Mouse (Mus musculus): ENCODE measurements around the gene Methig1. TPM values are rescaled to one million over a fixed set of nuclear protein-coding genes. Genes with fewer than 3 reads are reported as not detected.
"Not testable (repeated sequence)": the region's sequence is repeated elsewhere in the genome, so short reads cannot be mapped to it uniquely, and the experiment has no call there.

Gene Methig1
- polyA plus RNA-seq, 1 experiment from 2014 or later: not detected

DNA sequence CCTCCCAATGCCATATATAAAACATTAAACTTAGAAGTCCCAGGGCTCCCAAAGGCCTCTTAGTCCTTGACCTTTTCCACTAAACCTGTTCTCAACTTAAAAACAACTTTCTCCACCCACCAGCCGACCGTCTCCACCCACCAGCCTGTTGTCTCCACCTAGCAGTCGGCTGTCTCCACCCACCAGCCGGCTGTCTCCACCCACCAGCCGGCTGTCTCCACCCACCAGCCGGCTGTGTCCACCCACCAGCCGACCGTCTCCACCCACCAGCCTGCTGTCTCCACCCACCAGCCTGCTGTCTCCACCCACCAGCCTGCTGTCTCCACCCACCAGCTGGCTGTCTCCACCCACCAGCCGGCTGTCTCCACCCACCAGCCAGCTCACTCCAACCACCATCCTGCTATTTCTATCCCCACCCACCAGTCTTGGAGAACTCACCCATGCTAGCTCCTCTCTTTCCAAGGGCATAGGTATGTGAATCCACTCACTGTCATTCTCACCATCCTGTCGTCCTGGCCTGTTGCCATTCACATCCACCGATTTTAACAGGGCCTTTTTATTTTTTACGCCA is 28.8 kb upstream of the Methig1 start:
- no peak overlapping the region for H3K9ac ChIP-seq (ENCODE audit: low read depth, low read length)
- ATAC-seq: no peak
- WGBS: 79% methylated on average over 12 of the region's 12 CpGs
- H3K36me3 ChIP-seq (ENCODE audit: control insufficient read depth, insufficient read depth): no peaks in the 10 kb centered on the region
- H3K27me3 ChIP-seq (replicated peaks; ENCODE audit: control insufficient read depth, insufficient read depth, low read length): no peaks in the 10 kb centered on the region
- no peaks in the 10 kb centered on the region for H3K9me3 ChIP-seq (ENCODE audit: control insufficient read depth)
- H3K4me2 ChIP-seq (replicated peaks; ENCODE audit: low read depth): no peak overlapping the region
- TF ChIP-seq CTCF (IDR thresholded peaks at IDR 0.05; ENCODE audit: low read depth): no peak
- H3K4me1 ChIP-seq (replicated peaks; ENCODE audit: control insufficient read depth, insufficient read depth, low read length): 0 out of 2 replicates have a peak, but pooled peaks cover 5% of the 10 kb centered on the region
- no peak overlapping the region for H3K4me3 ChIP-seq (ENCODE audit: low read depth, low read length)
- no peak overlapping the region for H3K27ac ChIP-seq (ENCODE audit: low read depth, low read length)

DNA sequence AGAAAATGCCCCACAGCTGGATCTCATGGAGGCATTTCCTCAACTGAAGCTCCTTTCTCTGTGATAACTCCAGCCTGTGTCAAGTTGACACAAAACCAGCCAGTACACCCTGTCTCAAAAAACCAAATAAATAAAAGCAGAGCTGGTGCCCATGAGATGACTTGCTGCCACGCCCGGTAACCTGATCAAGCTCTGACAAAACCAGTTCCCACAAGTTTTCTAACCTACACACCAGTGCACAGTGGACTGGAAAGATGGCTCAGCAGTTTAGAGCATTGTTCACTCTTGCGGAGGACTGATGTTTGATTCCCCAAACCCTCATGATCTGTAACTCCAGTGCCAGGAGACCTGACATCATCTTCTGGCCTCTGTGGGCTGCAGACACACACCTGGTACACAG is 27.7 kb upstream of the Methig1 start:
- TF ChIP-seq CTCF (IDR thresholded peaks at IDR 0.05; ENCODE audit: low read depth): no peak
- 0 out of 2 replicates have a peak, but pooled peaks cover 3% of the 10 kb centered on the region for H3K4me1 ChIP-seq (replicated peaks; ENCODE audit: control insufficient read depth, insufficient read depth, low read length)
- no peaks in the 10 kb centered on the region for H3K27me3 ChIP-seq (replicated peaks; ENCODE audit: control insufficient read depth, insufficient read depth, low read length)
- no peak overlapping the region for H3K4me2 ChIP-seq (replicated peaks; ENCODE audit: low read depth)
- H3K9me3 ChIP-seq (ENCODE audit: control insufficient read depth): no peaks in the 10 kb centered on the region
- no peak for ATAC-seq
- no peak overlapping the region for H3K9ac ChIP-seq (ENCODE audit: low read depth, low read length)
- no peak overlapping the region for H3K4me3 ChIP-seq (ENCODE audit: low read depth, low read length)
- WGBS: 84% methylated on average over 3 of the region's 3 CpGs
- H3K27ac ChIP-seq (ENCODE audit: low read depth, low read length): no peak overlapping the region
- no peaks in the 10 kb centered on the region for H3K36me3 ChIP-seq (ENCODE audit: control insufficient read depth, insufficient read depth)

DNA sequence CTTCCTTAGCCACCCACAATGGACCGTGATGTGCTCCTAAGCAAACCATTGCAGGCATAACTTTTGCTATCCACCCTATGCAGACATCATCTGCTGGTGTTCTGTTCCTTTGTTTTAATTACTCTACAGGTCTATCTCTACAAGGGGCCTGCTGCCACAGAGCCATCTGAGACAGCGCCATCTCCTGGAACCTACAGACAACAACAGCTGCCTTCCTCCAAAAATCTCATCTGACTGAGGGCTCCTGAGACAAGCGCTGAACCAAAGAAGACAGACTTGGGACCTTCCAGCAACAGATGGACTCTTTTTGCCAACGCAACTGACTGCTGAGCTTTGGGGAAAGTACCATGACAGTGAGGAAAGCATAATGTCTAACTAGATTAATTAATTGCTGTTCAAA is 24.9 kb upstream of the Methig1 start:
- 64% methylated on average over 3 of the region's 4 CpGs for WGBS
- not testable (repeated sequence) for H3K27ac ChIP-seq (ENCODE audit: low read depth, low read length); ATAC-seq; H3K9ac ChIP-seq (ENCODE audit: low read depth, low read length); H3K27me3 ChIP-seq (replicated peaks; ENCODE audit: control insufficient read depth, insufficient read depth, low read length); H3K36me3 ChIP-seq (ENCODE audit: control insufficient read depth, insufficient read depth); H3K4me1 ChIP-seq (replicated peaks; ENCODE audit: control insufficient read depth, insufficient read depth, low read length); H3K9me3 ChIP-seq (ENCODE audit: control insufficient read depth); H3K4me2 ChIP-seq (replicated peaks; ENCODE audit: low read depth); H3K4me3 ChIP-seq (ENCODE audit: low read depth, low read length)
- peak; percentile 33 for TF ChIP-seq CTCF (IDR thresholded peaks at IDR 0.05; ENCODE audit: low read depth)

DNA sequence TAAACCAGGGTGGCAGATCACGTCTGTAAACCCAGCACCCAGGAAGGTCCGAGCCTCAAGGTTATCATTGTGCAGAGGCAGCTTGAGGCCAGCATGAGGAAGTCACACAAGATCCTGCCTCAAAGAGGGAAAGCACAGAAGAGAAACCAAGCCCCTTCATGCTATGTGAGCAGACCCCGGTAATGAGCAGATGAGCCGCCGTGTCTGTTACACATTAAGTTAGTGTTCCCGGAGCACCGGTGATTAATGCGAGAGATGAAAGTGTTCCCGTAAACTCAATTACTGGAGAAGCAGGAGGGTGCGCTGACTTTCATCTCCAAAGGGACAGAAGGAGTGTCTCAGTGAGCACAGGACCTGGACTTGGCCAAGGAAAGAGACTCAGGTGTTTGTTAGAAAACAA is 23.6 kb upstream of the Methig1 start:
- H3K9me3 ChIP-seq (ENCODE audit: control insufficient read depth); H3K27ac ChIP-seq (ENCODE audit: low read depth, low read length); H3K4me2 ChIP-seq (replicated peaks; ENCODE audit: low read depth); H3K27me3 ChIP-seq (replicated peaks; ENCODE audit: control insufficient read depth, insufficient read depth, low read length); H3K36me3 ChIP-seq (ENCODE audit: control insufficient read depth, insufficient read depth); H3K9ac ChIP-seq (ENCODE audit: low read depth, low read length); H3K4me3 ChIP-seq (ENCODE audit: low read depth, low read length); H3K4me1 ChIP-seq (replicated peaks; ENCODE audit: control insufficient read depth, insufficient read depth, low read length); ATAC-seq: not testable (repeated sequence)
- WGBS: 63% methylated on average over 10 of the region's 10 CpGs

DNA sequence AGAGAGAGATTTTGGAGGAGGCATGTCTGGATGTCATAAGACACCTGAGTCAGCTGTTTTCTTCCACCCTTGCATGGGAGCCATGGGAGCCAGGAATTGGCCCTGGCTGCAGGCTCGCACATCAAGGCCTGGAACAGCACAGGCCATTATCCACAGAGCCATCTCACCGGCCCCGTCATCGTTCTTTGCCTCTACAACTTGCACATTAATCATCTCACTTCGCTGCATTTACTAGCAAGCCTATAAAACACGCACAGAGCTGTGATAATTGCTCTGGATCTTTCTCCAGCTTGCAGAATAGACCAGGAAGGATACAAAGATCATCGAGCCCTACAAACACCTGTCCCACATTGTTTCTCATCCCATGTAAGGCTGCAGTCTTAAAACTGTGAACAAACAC is 22.2 kb upstream of the Methig1 start:
- H3K4me2 ChIP-seq (replicated peaks; ENCODE audit: low read depth): no peak overlapping the region
- ATAC-seq: no peak
- no peaks in the 10 kb centered on the region for H3K9me3 ChIP-seq (ENCODE audit: control insufficient read depth)
- H3K27me3 ChIP-seq (replicated peaks; ENCODE audit: control insufficient read depth, insufficient read depth, low read length): no peaks in the 10 kb centered on the region
- no peak for TF ChIP-seq CTCF (IDR thresholded peaks at IDR 0.05; ENCODE audit: low read depth)
- no peak overlapping the region for H3K9ac ChIP-seq (ENCODE audit: low read depth, low read length)
- H3K36me3 ChIP-seq (ENCODE audit: control insufficient read depth, insufficient read depth): no peaks in the 10 kb centered on the region
- no peak overlapping the region for H3K27ac ChIP-seq (ENCODE audit: low read depth, low read length)
- no peaks in the 10 kb centered on the region for H3K4me1 ChIP-seq (replicated peaks; ENCODE audit: control insufficient read depth, insufficient read depth, low read length)
- H3K4me3 ChIP-seq (ENCODE audit: low read depth, low read length): no peak overlapping the region
- WGBS: 63% methylated on average over 7 of the region's 7 CpGs

DNA sequence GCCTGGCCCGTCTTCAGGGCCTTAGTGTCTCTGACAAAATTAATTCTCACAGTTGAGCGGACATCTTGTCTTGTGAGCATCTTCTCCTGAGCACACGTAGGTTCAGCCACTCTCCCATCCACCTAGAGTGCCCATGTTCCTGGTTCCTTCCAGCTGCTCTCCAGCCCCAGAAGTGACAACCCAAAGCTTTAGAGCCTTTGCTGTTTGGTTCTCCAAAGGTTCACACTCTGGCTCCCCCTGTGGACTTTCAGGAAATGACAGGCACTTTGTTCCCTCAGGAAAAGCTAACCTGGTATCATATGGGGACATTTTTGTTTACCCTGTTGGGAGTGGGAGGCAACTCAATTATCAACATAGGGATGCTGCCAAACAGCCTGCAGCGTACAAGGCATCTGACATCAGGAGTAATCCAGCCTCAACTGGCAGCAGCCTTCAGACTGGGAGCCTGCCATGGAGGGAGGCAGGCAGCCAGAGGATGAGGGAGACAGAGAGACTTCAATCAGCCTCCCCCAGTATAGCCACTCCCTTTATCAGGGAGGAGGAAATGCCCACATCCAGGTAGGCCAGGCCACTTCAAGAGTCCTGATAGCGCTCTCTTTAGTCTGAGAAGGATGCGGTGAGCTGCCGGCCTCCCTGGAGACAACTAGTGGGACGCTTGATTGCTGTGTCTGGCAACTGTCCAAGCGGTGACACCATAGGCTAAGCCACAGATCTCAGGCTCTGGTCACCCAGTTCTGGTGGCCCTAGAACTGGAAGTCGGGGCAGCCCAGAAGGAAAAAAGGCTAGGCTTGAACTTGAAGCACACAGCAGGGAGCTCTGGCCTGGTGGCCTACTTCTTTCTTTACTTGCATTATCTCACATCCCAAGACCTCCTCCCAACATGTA is 20.6 kb upstream of the Methig1 start:
- peak; percentile 35 for TF ChIP-seq CTCF (IDR thresholded peaks at IDR 0.05; ENCODE audit: low read depth)
- not testable (repeated sequence) for H3K9me3 ChIP-seq (ENCODE audit: control insufficient read depth); H3K4me2 ChIP-seq (replicated peaks; ENCODE audit: low read depth); H3K27me3 ChIP-seq (replicated peaks; ENCODE audit: control insufficient read depth, insufficient read depth, low read length); H3K27ac ChIP-seq (ENCODE audit: low read depth, low read length); H3K9ac ChIP-seq (ENCODE audit: low read depth, low read length); H3K4me3 ChIP-seq (ENCODE audit: low read depth, low read length); H3K36me3 ChIP-seq (ENCODE audit: control insufficient read depth, insufficient read depth); H3K4me1 ChIP-seq (replicated peaks; ENCODE audit: control insufficient read depth, insufficient read depth, low read length)
- ATAC-seq: peak; percentile 25; the same call in 1 of the 2 replicates
- 75% methylated on average over 3 of the region's 10 CpGs for WGBS
